Mouse (Mus musculus) 3T3-L1 (cell line): ENCODE results near the gene Emilin3.

ENCODE experiments used
- DNase-seq: peaks from one replicate; pipeline ENCODE4 v3.0.0-alpha.2; 2015; ENCODE audit warnings: low read depth, low spot score

The Emilin3 gene

DNA sequence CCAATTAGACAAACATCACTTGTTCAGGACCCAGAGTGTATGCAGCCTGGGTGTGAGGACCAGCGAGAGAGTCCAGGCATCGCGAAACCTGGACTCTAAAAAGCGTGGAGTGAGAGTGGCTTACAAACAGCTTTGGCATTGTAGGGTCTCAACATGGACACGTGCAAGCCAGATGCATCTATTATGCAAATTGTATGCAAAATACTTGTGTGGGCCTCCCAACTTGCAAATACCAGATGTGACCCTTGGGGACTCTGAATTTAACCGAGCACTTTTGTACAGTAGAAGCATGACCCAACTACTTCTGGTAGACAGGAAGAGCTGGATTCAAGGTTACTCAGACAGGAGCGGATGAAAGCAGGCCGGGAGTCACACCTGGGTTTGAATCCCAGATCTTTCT lies 4.6 kb upstream of the Emilin3 start:
- no peak for DNase-seq

GRCm38 (mm10) chr2:160915821-160916610 lies 3.9 kb upstream of the Emilin3 start:
- DNase-seq: no peak

GRCm38 (mm10) chr2:160914656-160915055 lies 2.5 kb upstream of the Emilin3 start:
- no peak for DNase-seq

- DNase-seq: no peak
These were observed 448 bp downstream of the Emilin3 start for GRCm38 (mm10) chr2:160911558-160912201.

GRCm38 (mm10) chr2:160910633-160911032 lies 1.5 kb downstream of the Emilin3 start:
- DNase-seq: no peak

GRCm38 (mm10) chr2:160908607-160909006 lies 3.5 kb downstream of the Emilin3 start:
- no peak for DNase-seq

DNA sequence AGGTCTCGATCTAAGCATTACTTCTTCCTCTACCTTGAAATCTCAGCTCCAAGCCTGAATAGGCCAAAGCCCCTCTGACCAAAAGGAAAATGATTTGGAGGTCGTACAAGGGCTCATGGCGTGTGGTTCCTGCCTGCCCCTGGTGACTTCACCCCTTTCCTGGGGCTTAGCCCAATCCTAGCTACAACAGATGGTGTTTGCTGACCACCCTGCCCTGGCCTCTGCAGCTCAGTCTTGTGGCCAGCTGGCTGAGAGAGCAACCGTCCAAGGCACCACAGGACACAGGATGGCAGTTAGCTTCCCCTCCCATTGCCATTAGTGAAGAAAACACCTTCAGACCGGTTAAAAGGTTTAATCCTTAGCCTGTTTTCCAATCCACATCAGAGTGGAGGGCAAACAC lies 6.0 kb downstream of the Emilin3 start:
- DNase-seq: no peak

- DNase-seq: no peak
These were observed 6.8 kb downstream of the Emilin3 start for GRCm38 (mm10) chr2:160905301-160905700.

DNA sequence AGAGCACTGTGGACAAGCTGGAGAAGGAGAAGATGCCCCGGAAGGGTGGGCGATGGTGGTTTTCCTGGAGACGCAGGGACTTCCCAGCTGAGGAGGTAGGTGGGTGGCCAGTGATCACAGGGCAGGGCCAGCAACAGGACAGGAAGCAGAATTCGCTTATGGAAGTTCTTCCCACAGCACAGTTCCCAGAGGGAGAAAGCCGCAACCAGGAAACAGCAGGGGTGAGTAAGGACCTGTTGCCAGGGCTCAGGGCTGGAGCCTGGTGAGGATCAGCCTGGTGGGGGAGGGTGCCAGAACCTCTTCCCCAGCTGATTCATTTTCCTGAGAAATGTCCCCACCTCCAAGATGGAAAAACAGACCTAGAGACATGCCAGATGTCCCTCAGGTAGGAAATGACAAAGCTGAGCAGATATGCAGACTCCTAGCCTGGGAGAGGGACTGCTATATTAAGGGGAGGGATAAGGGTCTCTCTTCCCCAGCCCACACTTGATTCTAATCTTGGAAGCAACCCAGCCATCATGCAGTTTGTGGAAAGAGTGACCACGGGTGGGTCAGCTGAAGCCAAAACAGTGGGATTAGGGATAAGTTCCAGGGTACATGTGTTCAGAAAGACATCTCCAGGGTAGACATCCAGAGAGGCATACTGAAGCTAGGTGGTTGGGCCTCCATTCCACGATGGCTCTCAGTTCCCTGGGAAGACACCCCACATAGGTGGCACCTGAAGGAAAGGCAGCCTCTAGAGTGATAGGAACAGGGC lies 10.3 kb downstream of the Emilin3 start:
- DNase-seq: no peak

GRCm38 (mm10) chr2:160891697-160892096 lies 20.4 kb downstream of the Emilin3 start:
- no peak for DNase-seq

DNA sequence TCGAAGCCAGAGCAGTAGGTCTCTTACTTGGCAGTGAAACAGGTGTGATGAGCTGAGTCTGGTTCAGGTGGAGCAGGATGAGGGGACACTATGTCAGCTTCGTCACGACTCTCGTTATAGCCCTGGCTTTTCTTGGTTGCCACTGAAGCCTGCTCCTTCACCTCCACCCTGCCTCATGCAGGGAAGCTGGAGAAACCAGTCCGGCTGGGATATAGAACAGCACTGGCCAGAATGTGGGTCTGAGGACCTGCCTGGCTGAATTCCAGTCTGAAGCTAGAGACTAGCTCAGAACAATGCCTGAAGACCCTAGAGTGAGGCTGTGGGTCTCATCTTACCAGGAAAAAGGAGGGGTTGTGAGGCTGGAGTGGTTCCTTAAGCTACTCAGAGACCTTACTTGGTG lies 21.1 kb downstream of the Emilin3 start:
- DNase-seq: no peak

DNA sequence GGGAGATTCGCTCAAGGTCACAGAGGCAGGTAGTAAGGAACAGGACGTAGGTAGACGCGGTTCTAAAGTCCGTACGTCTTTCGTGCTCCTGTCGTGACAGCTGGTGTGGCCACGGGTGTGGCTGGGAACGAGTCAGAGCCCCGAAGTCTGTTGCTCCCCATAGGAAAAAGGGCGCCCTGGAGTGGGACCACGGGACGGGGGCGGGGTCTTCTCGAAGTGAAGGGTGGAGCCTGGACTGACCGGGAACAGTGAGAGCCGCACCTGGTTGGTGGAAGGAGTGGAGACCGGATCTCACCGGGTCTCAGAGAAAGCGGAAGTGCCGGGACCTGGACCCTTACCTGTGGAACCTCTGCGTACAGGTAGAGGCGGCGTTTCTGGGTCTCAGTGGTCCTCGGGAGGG lies 24.3 kb downstream of the Emilin3 start:
- no peak for DNase-seq

DNA sequence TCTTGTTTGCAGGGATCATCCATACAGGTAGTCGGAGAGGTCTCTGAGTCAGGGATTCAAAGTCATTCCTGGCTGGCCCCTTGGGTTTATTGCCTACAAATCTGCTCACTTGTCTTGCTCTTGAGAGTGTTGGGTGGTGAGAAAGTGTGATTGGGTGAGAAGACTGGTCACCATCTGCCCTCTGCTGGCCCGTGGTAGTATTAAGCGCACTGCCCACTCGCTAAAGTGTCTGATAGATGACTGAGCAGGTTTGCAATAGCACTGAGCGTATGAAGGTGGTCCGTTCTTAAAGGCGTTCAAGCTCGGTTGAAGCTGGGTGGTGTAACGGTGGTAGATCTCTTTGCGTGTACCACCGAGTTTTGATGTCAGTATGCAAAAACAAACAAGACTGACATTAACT lies 24.8 kb downstream of the Emilin3 start:
- DNase-seq: peak; percentile 91

DNA sequence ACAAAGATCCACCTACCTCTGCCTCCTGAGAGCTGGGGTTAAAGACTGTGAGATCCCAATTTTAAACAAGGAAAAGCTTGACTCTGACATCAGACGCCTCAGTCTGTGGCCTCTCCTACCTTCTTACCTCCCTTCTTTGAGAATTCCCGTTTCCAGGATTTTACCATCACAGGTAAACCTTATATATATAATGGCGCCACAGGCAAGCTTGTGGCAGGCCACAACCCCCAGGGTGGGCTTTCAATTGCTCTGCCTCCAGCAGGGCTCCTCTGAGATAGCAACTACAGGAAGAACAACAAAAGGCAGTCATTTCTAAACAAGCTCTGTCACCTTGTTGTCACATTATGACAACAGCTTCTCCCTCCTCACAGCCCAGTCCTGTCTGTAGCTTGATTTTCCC lies 25.9 kb downstream of the Emilin3 start:
- DNase-seq: no peak

DNA sequence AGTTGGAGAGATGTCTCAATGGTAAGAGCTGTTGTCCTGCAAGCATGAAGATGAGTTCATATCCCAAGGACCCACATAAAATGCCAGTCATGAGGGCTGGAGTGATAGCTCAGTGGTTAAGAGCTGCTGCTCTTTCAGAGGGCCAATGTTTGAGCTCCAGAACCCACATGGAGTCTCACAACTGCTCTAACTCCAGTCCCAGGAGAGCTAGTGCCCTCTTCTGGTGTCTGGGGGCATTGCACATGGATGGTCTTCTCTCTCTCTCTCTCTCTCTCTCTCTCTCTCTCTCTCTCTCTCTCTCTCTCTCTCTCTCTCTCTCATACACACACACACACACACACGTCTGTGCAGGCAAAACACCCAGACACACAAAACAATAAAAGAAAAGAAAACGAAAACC lies 27.3 kb downstream of the Emilin3 start:
- DNase-seq: peak; percentile 83

- DNase-seq: no peak
These were observed 28.2 kb downstream of the Emilin3 start for GRCm38 (mm10) chr2:160883912-160884311.

DNA sequence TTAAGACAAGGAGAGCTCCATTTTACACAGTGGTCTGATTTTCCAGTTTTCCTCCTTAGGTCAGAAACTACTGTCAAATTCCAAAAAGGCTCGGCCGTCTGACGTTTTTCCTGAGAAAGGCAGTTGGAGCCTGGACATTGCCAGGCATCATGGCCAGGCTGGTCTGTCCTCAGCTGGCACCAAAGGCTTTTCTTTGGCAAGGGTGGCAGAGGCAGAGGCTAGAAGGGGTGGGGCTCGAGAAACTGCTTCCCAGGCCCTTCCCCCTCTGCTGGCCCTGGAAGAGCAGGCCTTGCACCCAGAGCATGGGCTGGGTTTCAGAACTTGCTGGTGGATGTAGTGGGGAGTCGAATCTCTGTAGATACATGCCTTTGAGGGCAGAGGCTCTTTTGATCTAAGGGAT lies 29.7 kb downstream of the Emilin3 start:
- no peak for DNase-seq

- no peak for DNase-seq
These were observed 30.5 kb downstream of the Emilin3 start for GRCm38 (mm10) chr2:160881462-160882101.

GRCm38 (mm10) chr2:160880453-160881195 lies 31.5 kb downstream of the Emilin3 start, which contains the start of gene Lpin3:
TSS of gene Lpin3 (plus strand) at chr2:160880670.
- DNase-seq: peak; percentile 71

GRCm38 (mm10) chr2:160876115-160876514 lies 36.0 kb downstream of the Emilin3 start:
- peak; percentile 46 for DNase-seq

DNA sequence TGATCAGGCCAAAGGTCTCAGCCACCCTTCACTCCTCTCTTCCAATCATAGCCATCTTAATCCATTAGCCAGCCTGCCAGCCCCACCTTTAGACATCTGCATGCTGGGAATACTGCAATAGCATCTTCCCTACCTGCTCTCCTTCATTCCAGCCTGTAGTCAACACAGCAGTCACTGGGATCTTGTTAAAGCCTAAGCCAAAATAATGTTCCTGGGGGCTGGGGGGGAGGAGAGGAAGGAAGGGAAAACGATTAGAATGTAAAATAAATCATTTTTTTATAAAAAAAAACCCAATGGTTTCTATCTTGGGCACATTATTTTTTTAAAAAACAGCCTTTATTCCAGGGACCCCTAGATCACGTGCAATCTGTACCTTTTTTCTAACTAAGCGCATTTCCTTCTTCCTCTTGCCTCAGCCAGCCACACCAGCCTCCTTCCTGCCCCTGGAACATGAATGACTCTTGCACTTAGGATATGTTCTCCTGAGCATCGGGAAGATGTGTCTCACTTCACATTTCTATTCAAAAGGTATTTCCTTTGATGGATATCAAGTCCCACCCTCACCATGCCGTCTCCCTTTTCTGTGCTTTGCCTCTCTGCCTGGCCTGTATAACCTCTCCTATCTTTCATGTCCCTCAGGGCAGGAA lies 37.8 kb downstream of the Emilin3 start:
- DNase-seq: no peak
